Mouse (Mus musculus) lung, embryonic 14.5 days (tissue): Measurements from ENCODE around the gene Msgn1. TPM values are rescaled to one million over a fixed set of nuclear protein-coding genes. Genes with fewer than 3 reads are reported as not detected.
A peak's percentile ranks its signal among the peaks of the same experiment; 100 is the strongest.

Source experiments
- ATAC-seq: fragments of 200-750 bp; cut with Nextera tagmentation; 2 replicates; pipeline ENCODE4 v1.8.0; 2017; ENCODE audit warnings: mild to moderate bottlenecking, moderate TSS enrichment, moderate library complexity; ENCODE audit not compliant: insufficient read depth
- DNase-seq: peaks from one replicate; pipeline ENCODE4 v3.0.0-alpha.2; 2015
- H3K27ac ChIP-seq: fragments of 300-500 bp; sonication (generic); 2 replicates; pipeline ENCODE4 v1.5.1; 2014; ENCODE audit warnings: low read depth, mild to moderate bottlenecking, moderate library complexity
- H3K27me3 ChIP-seq: fragments of 300-500 bp; sonication (generic); 2 replicates; pipeline ENCODE4 v1.6.1; 2014; ENCODE audit warnings: low read length, control low read depth; ENCODE audit not compliant: insufficient read depth
- H3K36me3 ChIP-seq: fragments of 300-500 bp; sonication (generic); 2 replicates; pipeline ENCODE4 v1.6.1; 2014; ENCODE audit warnings: control low read depth; ENCODE audit not compliant: insufficient read depth
- H3K4me1 ChIP-seq: fragments of 300-500 bp; sonication (generic); 2 replicates; pipeline ENCODE4 v1.6.1; 2014; ENCODE audit warnings: antibody characterized with exemption, control low read depth; ENCODE audit not compliant: insufficient read depth
- H3K4me2 ChIP-seq: fragments of 300-500 bp; sonication (generic); 2 replicates; pipeline ENCODE4 v1.6.1; 2014; ENCODE audit warnings: mild to moderate bottlenecking
- H3K4me3 ChIP-seq: fragments of 300-500 bp; sonication (generic); 2 replicates; pipeline ENCODE4 v1.5.1; 2014; ENCODE audit warnings: low read depth, low read length
- H3K9ac ChIP-seq: fragments of 300-500 bp; sonication (generic); 2 replicates; pipeline ENCODE4 v1.6.1; 2014
- H3K9me3 ChIP-seq: fragments of 300-500 bp; sonication (generic); 2 replicates; pipeline ENCODE4 v1.6.1; 2016; ENCODE audit warnings: low read depth, low read length, control low read depth
- CTCF ChIP-seq: IDR thresholded peaks from 2 replicates; pipeline ENCODE4 v1.5.1; 2016; ENCODE audit warnings: antibody characterized with exemption, low read depth
- WGBS: fragments of 180-500 bp; shearing (Covaris S2); extraction: QIAGEN DNeasy Blood & Tissue Kit; methylation state at CpG from one replicate; pipeline ENCODE4 v1.1.7; 2014; 5-methylcytosine and 5-hydroxymethylcytosine counted together
- polyA plus RNA-seq: library from polyadenylated mRNA; unstranded; fragments of >200 nt; fragmentation: Nextera tagmentation; extraction: Ambion mirVana; gene quantifications from 2 replicates; pipeline ENCODE4 v1.2.1, GENCODE M21; 2014

Msgn1 gene
- polyA plus RNA-seq = not detected in 2 replicates

GRCm38 (mm10) chr12:11208872-11209271, at the start of gene Msgn1:
TSS of gene Msgn1 (minus strand) at chr12:11208972.
- Histone ChIP-seq H3K4me1 (no peaks in the 10 kb centered on the region), H3K27ac (no peak within 1 kb of the TSS), H3K27me3 (no peaks in the 10 kb centered on the region), H3K4me2 (no peak within 1 kb of the TSS), H3K9me3 (no peaks in the 10 kb centered on the region), H3K4me3 (no peak within 1 kb of the TSS), H3K36me3 (no peaks in the 10 kb centered on the region), H3K9ac (no peak within 1 kb of the TSS)
- DNase-seq = no peak
- WGBS = 44% methylated on average over 5 of the region's 5 CpGs
- no peak for ATAC-seq
- TF ChIP-seq CTCF = no peak

GRCm38 (mm10) chr12:11250322-11250721, 41.5 kb upstream of the Msgn1 start:
- no peak overlapping the region for H3K4me2 ChIP-seq
- peaks cover 40% of the 10 kb centered on the region for H3K36me3 ChIP-seq
- H3K9me3 ChIP-seq = no peaks in the 10 kb centered on the region
- no peaks in the 10 kb centered on the region for H3K27me3 ChIP-seq
- no peak overlapping the region for H3K4me3 ChIP-seq
- DNase-seq = no peak
- 79% methylated on average over 3 of the region's 3 CpGs for WGBS
- H3K4me1 ChIP-seq = no peaks in the 10 kb centered on the region
- no peak for ATAC-seq
- no peak overlapping the region for H3K27ac ChIP-seq
- no peak overlapping the region for H3K9ac ChIP-seq
- no peak for TF ChIP-seq CTCF

GRCm38 (mm10) chr12:11247460-11247859, 38.7 kb upstream of the Msgn1 start:
- DNase-seq = no peak
- Histone ChIP-seq H3K4me2 (no peak overlapping the region), H3K36me3 (peaks cover 48% of the 10 kb centered on the region; the same call in 1 of the 2 replicates), H3K4me3 (no peak overlapping the region), H3K27ac (no peak overlapping the region), H3K4me1 (no peaks in the 10 kb centered on the region), H3K27me3 (no peaks in the 10 kb centered on the region), H3K9ac (no peak overlapping the region), H3K9me3 (no peaks in the 10 kb centered on the region)
- no peak for TF ChIP-seq CTCF
- WGBS = 90% methylated on average over 1 of the region's 1 CpGs
- ATAC-seq = no peak

GRCm38 (mm10) chr12:11235996-11236395, 27.2 kb upstream of the Msgn1 start:
- H3K36me3 ChIP-seq = no peaks in the 10 kb centered on the region
- no peak overlapping the region for H3K4me3 ChIP-seq
- no peak overlapping the region for H3K27ac ChIP-seq
- ATAC-seq = no peak
- 64% methylated on average over 2 of the region's 2 CpGs for WGBS
- H3K27me3 ChIP-seq = no peaks in the 10 kb centered on the region
- no peak for DNase-seq
- no peak for TF ChIP-seq CTCF
- H3K9ac ChIP-seq = no peak overlapping the region
- H3K9me3 ChIP-seq = no peaks in the 10 kb centered on the region
- no peaks in the 10 kb centered on the region for H3K4me1 ChIP-seq
- no peak overlapping the region for H3K4me2 ChIP-seq

- Histone ChIP-seq H3K4me2 (no peak overlapping the region), H3K36me3 (no peaks in the 10 kb centered on the region), H3K4me1 (0 out of 2 replicates have a peak, but pooled peaks cover 4% of the 10 kb centered on the region), H3K4me3 (no peak overlapping the region), H3K27me3 (no peaks in the 10 kb centered on the region), H3K9ac (no peak overlapping the region), H3K9me3 (no peaks in the 10 kb centered on the region), H3K27ac (no peak overlapping the region)
- ATAC-seq (no peak), DNase-seq (no peak)
- TF ChIP-seq CTCF = no peak
- WGBS = 60% methylated on average over 2 of the region's 2 CpGs
These were observed 21.5 kb upstream of the Msgn1 start for GRCm38 (mm10) chr12:11230267-11230666.

GRCm38 (mm10) chr12:11226529-11227268, 17.9 kb upstream of the Msgn1 start:
- DNase-seq = peak; percentile 61
- H3K36me3 ChIP-seq = no peaks in the 10 kb centered on the region
- WGBS = 48% methylated on average over 5 of the region's 5 CpGs
- H3K27ac ChIP-seq = no peak overlapping the region
- H3K4me1 ChIP-seq = peaks cover 8% of the 10 kb centered on the region; the same call in 1 of the 2 replicates
- no peak for ATAC-seq
- no peaks in the 10 kb centered on the region for H3K9me3 ChIP-seq
- H3K9ac ChIP-seq = no peak overlapping the region
- TF ChIP-seq CTCF = no peak
- no peak overlapping the region for H3K4me2 ChIP-seq
- no peak overlapping the region for H3K4me3 ChIP-seq
- no peaks in the 10 kb centered on the region for H3K27me3 ChIP-seq

GRCm38 (mm10) chr12:11226123-11226522, 17.4 kb upstream of the Msgn1 start:
- no peaks in the 10 kb centered on the region for H3K36me3 ChIP-seq
- TF ChIP-seq CTCF = no peak
- no peak overlapping the region for H3K27ac ChIP-seq
- no peak for ATAC-seq
- WGBS = 35% methylated on average over 1 of the region's 1 CpGs
- no peaks in the 10 kb centered on the region for H3K27me3 ChIP-seq
- no peaks in the 10 kb centered on the region for H3K9me3 ChIP-seq
- no peak overlapping the region for H3K4me2 ChIP-seq
- no peak overlapping the region for H3K4me3 ChIP-seq
- peaks cover 9% of the 10 kb centered on the region; the same call in 1 of the 2 replicates for H3K4me1 ChIP-seq
- no peak for DNase-seq
- no peak overlapping the region for H3K9ac ChIP-seq
